Mouse (Mus musculus): ENCODE data around the gene Adgrl3.

DNA sequence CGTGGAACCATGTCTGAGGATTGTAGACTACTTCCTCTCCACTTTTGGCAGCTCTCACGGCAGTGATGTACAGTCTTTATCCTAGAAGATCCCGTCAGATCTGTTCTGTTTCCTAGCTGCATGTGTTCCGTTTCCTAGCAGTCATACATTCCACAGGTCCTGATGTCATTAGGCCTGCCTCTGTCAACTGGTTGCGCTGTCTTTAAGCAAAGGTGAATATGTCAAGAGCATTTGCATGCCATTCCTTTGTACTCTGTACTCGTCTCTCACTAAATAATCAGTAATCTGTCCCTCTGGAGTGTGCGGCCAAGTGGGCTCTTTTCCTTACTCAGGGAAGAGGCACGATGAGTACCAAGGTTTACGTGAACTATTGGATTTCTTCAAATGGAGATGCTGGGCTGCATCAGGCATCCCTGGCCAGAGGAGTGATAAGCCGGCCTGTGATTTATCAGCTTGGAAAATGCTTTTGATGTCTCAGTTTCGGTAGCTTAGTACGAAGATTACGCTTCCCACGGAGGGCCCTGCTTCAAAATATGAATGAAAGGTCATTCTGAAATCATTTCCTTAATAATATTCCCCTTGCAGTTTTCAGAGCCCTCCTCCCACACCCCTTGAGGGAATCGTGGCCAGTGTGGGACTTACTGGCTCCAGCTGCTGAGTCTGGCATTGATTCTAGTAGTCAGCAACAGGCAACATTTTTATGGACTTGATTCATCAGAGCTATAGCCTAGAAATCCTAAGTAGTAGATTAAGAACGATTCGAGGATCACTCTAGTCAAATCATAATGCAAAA, 4.2 kb downstream of the Adgrl3 start:
- no peak for TF ChIP-seq POLR2A (IDR thresholded peaks at IDR 0.05; ENCODE audit: control insufficient read depth, low read depth, low read length)
- TF ChIP-seq CTCF (IDR thresholded peaks at IDR 0.05; ENCODE audit: control insufficient read depth, insufficient read depth, insufficient replicate concordance, low read depth, low read length), result no peak
